Mouse (Mus musculus) heart, postnatal 0 days (tissue): ENCODE data around the gene Exoc4. TPM values are rescaled to one million over a fixed set of nuclear protein-coding genes. Genes with fewer than 3 reads are reported as not detected.

Source experiments
- ATAC-seq: fragments of 200-750 bp; cut with Nextera tagmentation; 2 replicates; pipeline ENCODE4 v1.8.0; 2017; ENCODE audit warnings: low read depth, moderate number of reproducible peaks, moderate library complexity; ENCODE audit not compliant: insufficient read depth
- DNase-seq: peaks from one replicate; pipeline ENCODE4 v3.0.0-alpha.2; 2016; ENCODE audit warnings: low spot score
- H3K27ac ChIP-seq: fragments of 300-500 bp; sonication (generic); 2 replicates; pipeline ENCODE4 v1.5.1; 2014; ENCODE audit warnings: low read depth, mild to moderate bottlenecking
- H3K27me3 ChIP-seq: fragments of 300-500 bp; sonication (generic); 2 replicates; pipeline ENCODE4 v1.6.1; 2014; ENCODE audit warnings: low read length, mixed read lengths; ENCODE audit not compliant: control insufficient read depth, insufficient read depth
- H3K36me3 ChIP-seq: fragments of 300-500 bp; sonication (generic); replicated peaks from 2 replicates; pipeline ENCODE4 v1.6.1; 2014; ENCODE audit warnings: low read length, mixed read lengths; ENCODE audit not compliant: control insufficient read depth, insufficient read depth
- H3K4me1 ChIP-seq: fragments of 300-500 bp; sonication (generic); 2 replicates; pipeline ENCODE4 v1.6.1; 2014; ENCODE audit warnings: antibody characterized with exemption; ENCODE audit not compliant: control insufficient read depth, insufficient read depth
- H3K4me2 ChIP-seq: fragments of 300-500 bp; sonication (generic); 2 replicates; pipeline ENCODE4 v1.6.1; 2014; ENCODE audit warnings: low read depth, mild to moderate bottlenecking, low read length, moderate library complexity
- H3K4me3 ChIP-seq: fragments of 300-500 bp; sonication (generic); 2 replicates; pipeline ENCODE4 v1.5.1; 2014; ENCODE audit warnings: low read depth, low read length
- H3K9ac ChIP-seq: fragments of 300-500 bp; sonication (generic); replicated peaks from 2 replicates; pipeline ENCODE4 v1.6.1; 2014; ENCODE audit warnings: low read depth, low read length, mixed read lengths
- H3K9me3 ChIP-seq: fragments of 300-500 bp; sonication (generic); replicated peaks from 2 replicates; pipeline ENCODE4 v1.6.1; 2016; ENCODE audit warnings: low read length; ENCODE audit not compliant: control insufficient read depth
- CTCF ChIP-seq: IDR thresholded peaks from 2 replicates; pipeline ENCODE4 v1.5.1; 2016; ENCODE audit warnings: antibody characterized with exemption, control low read depth, low read depth
- EP300 ChIP-seq: IDR thresholded peaks from 2 replicates; pipeline ENCODE4 v1.6.1; 2016; ENCODE audit warnings: antibody characterized with exemption, low read depth
- WGBS: fragments of 180-500 bp; shearing (Covaris S2); extraction: QIAGEN DNeasy Blood & Tissue Kit; methylation state at CpG from one replicate; pipeline ENCODE4 v1.1.7; 2014; 5-methylcytosine and 5-hydroxymethylcytosine counted together
- polyA plus RNA-seq: library from polyadenylated mRNA; unstranded; fragments of >200 nt; fragmentation: Nextera tagmentation; extraction: Ambion mirVana; gene quantifications from 2 replicates; pipeline ENCODE4 v1.2.1, GENCODE M21; 2015
- total RNA-seq: library from RNA; depleted of rRNA; stranded (reverse); fragments of >200 nt; gene quantifications from 2 replicates; pipeline ENCODE4 v1.2.3, GENCODE M21; 2014; ENCODE audit warnings: low replicate concordance

The Exoc4 gene
- total and polyA plus RNA-seq, 2 experiments from 2014 or later, result 15.8 to 54.6 TPM

- Histone ChIP-seq H3K9ac (no peak overlapping the region), H3K4me1 (peaks cover 46% of the 10 kb centered on the region), H3K4me3 (no peak overlapping the region), H3K27ac (0 out of 2 replicates have a peak overlapping the region, but pooled peaks have one; percentile 23), H3K9me3 (no peaks in the 10 kb centered on the region), H3K4me2 (no peak overlapping the region), H3K27me3 (no peaks in the 10 kb centered on the region), H3K36me3 (no peaks in the 10 kb centered on the region)
- TF ChIP-seq EP300, result no peak
- no peak for TF ChIP-seq CTCF
- no peak for ATAC-seq
- 50% methylated on average over 3 of the region's 3 CpGs for WGBS
- DNase-seq, result no peak
Observed at GRCm38 (mm10) chr6:33869251-33869650, 620.4 kb downstream of the Exoc4 start.

DNA sequence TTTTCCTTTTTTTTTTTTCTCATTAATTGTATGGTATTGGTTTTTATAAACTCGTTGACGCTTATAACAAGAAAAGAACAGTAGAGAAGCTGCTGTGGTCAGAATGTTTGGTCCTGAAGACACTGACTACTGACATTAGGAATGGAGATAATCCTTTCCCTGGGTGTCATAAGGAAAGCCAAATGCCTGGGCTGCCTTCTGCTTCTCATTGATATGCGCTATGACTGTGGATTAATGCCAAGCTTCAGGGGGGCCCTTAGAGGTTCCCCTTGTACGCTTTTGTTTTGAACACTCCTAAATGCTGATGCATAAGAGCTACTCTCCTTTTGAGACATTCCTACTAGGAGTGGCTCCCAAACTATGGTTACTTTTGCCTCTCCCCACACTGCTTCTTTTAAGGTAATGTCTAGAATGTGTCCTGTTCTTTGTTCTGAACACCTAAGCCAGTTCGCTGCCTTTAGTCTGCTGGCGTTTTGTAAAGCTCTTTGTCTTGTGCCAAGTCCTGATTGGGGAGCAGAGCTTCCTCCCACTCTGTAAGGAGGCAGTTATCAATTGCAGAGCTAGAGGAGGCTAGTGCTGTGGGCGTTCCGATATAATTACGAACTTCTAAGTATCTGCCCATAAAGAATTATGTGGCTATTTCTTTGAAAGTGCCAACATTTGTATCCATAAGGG, 621.7 kb downstream of the Exoc4 start:
- no peak for TF ChIP-seq CTCF
- no peak for TF ChIP-seq EP300
- H3K9ac ChIP-seq, result no peak overlapping the region
- H3K36me3 ChIP-seq, result no peaks in the 10 kb centered on the region
- H3K27me3 ChIP-seq, result no peaks in the 10 kb centered on the region
- DNase-seq (no peak), ATAC-seq (0 out of 2 replicates have a peak, but pooled peaks have one; percentile 51)
- H3K4me1 ChIP-seq, result peaks cover 46% of the 10 kb centered on the region
- H3K4me3 ChIP-seq, result no peak overlapping the region
- H3K4me2 ChIP-seq, result peak overlapping the region; percentile 27
- no peaks in the 10 kb centered on the region for H3K9me3 ChIP-seq
- 28% methylated on average over 9 of the region's 9 CpGs for WGBS
- peak overlapping the region; percentile 60 for H3K27ac ChIP-seq

DNA sequence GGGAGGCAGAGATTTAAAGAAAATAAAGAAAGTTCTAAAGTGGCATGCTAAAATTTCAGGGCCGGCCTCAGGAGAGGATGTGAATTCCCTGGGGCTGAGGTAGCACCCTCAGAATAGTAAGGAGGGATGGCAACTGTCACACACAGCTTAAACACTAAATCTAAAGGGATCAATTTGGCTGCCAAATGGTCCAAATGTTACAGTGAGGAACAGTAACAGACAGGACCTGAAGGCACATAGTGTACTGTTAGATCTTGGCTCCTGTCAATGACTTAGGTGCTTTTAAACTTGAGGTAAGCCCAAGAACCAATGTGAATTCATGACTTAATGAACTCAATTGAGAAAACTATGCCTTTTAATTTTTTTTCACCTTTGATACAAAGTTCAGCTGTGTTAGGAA, 622.4 kb downstream of the Exoc4 start:
- WGBS, result 26% methylated on average over 1 of the region's 1 CpGs

DNA sequence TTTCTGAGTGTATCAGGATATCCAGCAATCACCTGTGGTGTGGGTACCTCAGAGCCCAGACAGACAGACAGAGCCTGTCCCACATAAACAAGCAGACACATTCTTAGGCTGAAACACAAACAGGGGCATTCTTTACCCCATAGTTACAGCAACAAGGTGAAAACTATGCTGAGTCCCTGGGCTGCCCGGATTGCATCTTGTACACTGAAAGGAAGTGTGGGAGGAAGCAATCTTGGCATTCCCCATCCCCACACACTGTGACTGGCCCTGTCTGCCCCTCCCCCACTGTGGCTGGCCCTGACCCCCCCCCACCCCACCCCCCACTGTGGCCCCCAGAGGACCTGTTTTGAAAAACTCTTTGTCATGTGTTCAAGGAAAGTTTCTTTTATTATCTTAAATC, 623.3 kb downstream of the Exoc4 start:
- H3K4me3 ChIP-seq, result no peak overlapping the region
- no peaks in the 10 kb centered on the region for H3K36me3 ChIP-seq
- 22% methylated on average over 1 of the region's 1 CpGs for WGBS
- DNase-seq, result no peak
- no peak overlapping the region for H3K9ac ChIP-seq
- no peak for TF ChIP-seq CTCF
- TF ChIP-seq EP300, result no peak
- ATAC-seq, result no peak
- peaks cover 46% of the 10 kb centered on the region for H3K4me1 ChIP-seq
- no peak overlapping the region; the same call in 1 of the 2 replicates for H3K27ac ChIP-seq
- H3K9me3 ChIP-seq, result no peaks in the 10 kb centered on the region
- no peak overlapping the region for H3K4me2 ChIP-seq
- no peaks in the 10 kb centered on the region for H3K27me3 ChIP-seq

More for the DNA sequence above, 622.4 kb downstream of the Exoc4 start:
- H3K4me2 ChIP-seq, result no peak overlapping the region
- no peak overlapping the region for H3K4me3 ChIP-seq
- H3K36me3 ChIP-seq, result no peaks in the 10 kb centered on the region
- ATAC-seq, result peak; percentile 31; the same call in 1 of the 2 replicates
- TF ChIP-seq CTCF (no peak), EP300 (no peak)
- H3K4me1 ChIP-seq, result peaks cover 46% of the 10 kb centered on the region
- H3K9ac ChIP-seq, result no peak overlapping the region
- H3K27ac ChIP-seq, result no peak overlapping the region; the same call in 1 of the 2 replicates
- no peaks in the 10 kb centered on the region for H3K9me3 ChIP-seq
- DNase-seq, result no peak
- no peaks in the 10 kb centered on the region for H3K27me3 ChIP-seq

DNA sequence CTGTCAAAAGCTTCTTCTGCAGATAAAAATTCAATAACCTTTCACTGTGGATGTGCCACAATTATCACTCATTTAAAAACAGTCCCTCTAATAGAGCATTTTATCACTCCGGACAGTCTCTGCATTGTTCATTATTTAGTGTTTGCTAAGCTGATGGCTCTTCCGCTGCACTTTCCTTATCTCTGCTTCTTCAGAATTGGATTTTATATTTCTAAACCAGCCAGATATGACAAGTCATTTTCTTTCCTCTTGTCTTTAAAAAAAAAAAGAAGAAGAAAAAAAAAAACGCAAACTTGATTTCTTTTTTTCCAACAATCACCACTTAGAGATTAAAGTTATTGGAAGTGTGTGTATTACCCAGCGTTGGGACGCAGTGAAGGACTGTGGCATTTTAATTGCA, 624.1 kb downstream of the Exoc4 start:
- TF ChIP-seq CTCF (no peak), EP300 (no peak)
- Histone ChIP-seq H3K4me2 (no peak overlapping the region), H3K27ac (no peak overlapping the region), H3K9me3 (no peaks in the 10 kb centered on the region), H3K36me3 (no peaks in the 10 kb centered on the region), H3K4me3 (no peak overlapping the region), H3K9ac (no peak overlapping the region), H3K27me3 (no peaks in the 10 kb centered on the region), H3K4me1 (peaks cover 46% of the 10 kb centered on the region)
- DNase-seq (no peak), ATAC-seq (no peak)
- 40% methylated on average over 5 of the region's 5 CpGs for WGBS
